Mouse (Mus musculus): ENCODE measurements around the gene Olfr148. TPM values are rescaled to one million over a fixed set of nuclear protein-coding genes. Genes with fewer than 3 reads are reported as not detected.
A peak's percentile ranks its signal among the peaks of the same experiment; 100 is the strongest.

The Olfr148 gene
- polyA plus RNA-seq, 1 experiment from 2014 or later = not detected

GRCm38 (mm10) chr9:39633913-39634594 lies 23.6 kb downstream of the Olfr148 start:
- Histone ChIP-seq H3K27ac (peak overlapping the region; percentile 82), H3K4me3 (no peak overlapping the region), H3K4me2 (no peak overlapping the region), H3K4me1 (peaks cover 5% of the 10 kb centered on the region; the same call in 1 of the 2 replicates), H3K27me3 (replicated peaks) (no peaks in the 10 kb centered on the region), H3K9ac (no peak overlapping the region), H3K36me3 (replicated peaks) (no peaks in the 10 kb centered on the region), H3K9me3 (no peaks in the 10 kb centered on the region)
- WGBS = 26% methylated on average over 4 of the region's 4 CpGs
- ATAC-seq (replicated peaks) = peak; percentile 95

GRCm38 (mm10) chr9:39644785-39645184 lies 34.3 kb downstream of the Olfr148 start, which contains the start of gene Olfr961:
Olfr961 (plus strand) TSS chr9:39645085.
- ATAC-seq (replicated peaks) = no peak
- Histone ChIP-seq H3K27ac (no peak within 1 kb of the TSS), H3K27me3 (replicated peaks) (no peaks in the 10 kb centered on the region), H3K4me3 (no peak within 1 kb of the TSS), H3K4me2 (no peak within 1 kb of the TSS), H3K9me3 (no peaks in the 10 kb centered on the region), H3K36me3 (replicated peaks) (no peaks in the 10 kb centered on the region), H3K9ac (no peak within 1 kb of the TSS), H3K4me1 (no peaks in the 10 kb centered on the region)

- H3K9ac ChIP-seq = no peak overlapping the region
- 93% methylated on average over 4 of the region's 4 CpGs for WGBS
- no peak overlapping the region for H3K4me2 ChIP-seq
- no peak overlapping the region for H3K27ac ChIP-seq
- no peaks in the 10 kb centered on the region for H3K27me3 ChIP-seq (replicated peaks)
- no peaks in the 10 kb centered on the region for H3K36me3 ChIP-seq (replicated peaks)
- H3K9me3 ChIP-seq = no peaks in the 10 kb centered on the region
- no peaks in the 10 kb centered on the region for H3K4me1 ChIP-seq
- ATAC-seq (replicated peaks) = no peak
- H3K4me3 ChIP-seq = no peak overlapping the region
These were observed 36.9 kb downstream of the Olfr148 start for GRCm38 (mm10) chr9:39647382-39647781.

- Histone ChIP-seq H3K4me1 (peaks cover 7% of the 10 kb centered on the region), H3K27ac (peak overlapping the region; percentile 60), H3K4me2 (no peak overlapping the region), H3K36me3 (replicated peaks) (no peaks in the 10 kb centered on the region), H3K27me3 (replicated peaks) (no peaks in the 10 kb centered on the region), H3K4me3 (no peak overlapping the region), H3K9ac (no peak overlapping the region), H3K9me3 (no peaks in the 10 kb centered on the region)
- 46% methylated on average over 6 of the region's 6 CpGs for WGBS
- ATAC-seq (replicated peaks) = peak; percentile 91
These were observed 44.4 kb downstream of the Olfr148 start for GRCm38 (mm10) chr9:39654756-39655396.

Other genes starting within 250 kb of the Olfr148 start
- not detected in 2 replicates for gene Olfr951, start 223.2 kb upstream of the Olfr148 start, polyA plus RNA-seq (2015; fragmentation: Nextera tagmentation; extraction: Ambion mirVana)
- not detected in 2 replicates for gene Olfr952, start 183.5 kb upstream of the Olfr148 start, polyA plus RNA-seq (2015; fragmentation: Nextera tagmentation; extraction: Ambion mirVana)
- not detected in 2 replicates for gene Olfr954, start 154.0 kb upstream of the Olfr148 start, polyA plus RNA-seq (2015; fragmentation: Nextera tagmentation; extraction: Ambion mirVana)
- gene Olfr955, start 138.7 kb upstream of the Olfr148 start, polyA plus RNA-seq (2015; fragmentation: Nextera tagmentation; extraction: Ambion mirVana) = not detected in 2 replicates
- not detected in 2 replicates for gene Olfr44, start 116.7 kb upstream of the Olfr148 start, polyA plus RNA-seq (2015; fragmentation: Nextera tagmentation; extraction: Ambion mirVana)
- gene Olfr957, start 94.8 kb upstream of the Olfr148 start, polyA plus RNA-seq (2015; fragmentation: Nextera tagmentation; extraction: Ambion mirVana) = not detected in 2 replicates
- gene Olfr958, start 56.6 kb upstream of the Olfr148 start, polyA plus RNA-seq (2015; fragmentation: Nextera tagmentation; extraction: Ambion mirVana) = not detected in 2 replicates
- not detected in 2 replicates for gene Olfr959, start 35.1 kb upstream of the Olfr148 start, polyA plus RNA-seq (2015; fragmentation: Nextera tagmentation; extraction: Ambion mirVana)
- gene AW551984, start 6.3 kb upstream of the Olfr148 start, polyA plus RNA-seq (2015; fragmentation: Nextera tagmentation; extraction: Ambion mirVana) = 172 and 184 TPM in 2 replicates
- not detected in 2 replicates for gene Olfr960, start 10.7 kb downstream of the Olfr148 start, polyA plus RNA-seq (2015; fragmentation: Nextera tagmentation; extraction: Ambion mirVana)
- gene Olfr961, start 34.4 kb downstream of the Olfr148 start, polyA plus RNA-seq (2015; fragmentation: Nextera tagmentation; extraction: Ambion mirVana) = not detected in 2 replicates
- not detected in 2 replicates for gene Olfr963, start 56.5 kb downstream of the Olfr148 start, polyA plus RNA-seq (2015; fragmentation: Nextera tagmentation; extraction: Ambion mirVana)
- not detected in 2 replicates for gene Olfr149, start 96.5 kb downstream of the Olfr148 start, polyA plus RNA-seq (2015; fragmentation: Nextera tagmentation; extraction: Ambion mirVana)
- not detected in 2 replicates for gene Olfr965, start 100.7 kb downstream of the Olfr148 start, polyA plus RNA-seq (2015; fragmentation: Nextera tagmentation; extraction: Ambion mirVana)
- not detected in 2 replicates for gene Olfr150, start 120.3 kb downstream of the Olfr148 start, polyA plus RNA-seq (2015; fragmentation: Nextera tagmentation; extraction: Ambion mirVana)
- gene Olfr967, start 135.6 kb downstream of the Olfr148 start, polyA plus RNA-seq (2015; fragmentation: Nextera tagmentation; extraction: Ambion mirVana) = not detected in 2 replicates
- not detected in 2 replicates for gene Olfr968, start 172.6 kb downstream of the Olfr148 start, polyA plus RNA-seq (2015; fragmentation: Nextera tagmentation; extraction: Ambion mirVana)
- gene Olfr969, start 180.3 kb downstream of the Olfr148 start, polyA plus RNA-seq (2015; fragmentation: Nextera tagmentation; extraction: Ambion mirVana) = not detected in 2 replicates
- not detected in 2 replicates for gene Olfr970, start 198.2 kb downstream of the Olfr148 start, polyA plus RNA-seq (2015; fragmentation: Nextera tagmentation; extraction: Ambion mirVana)
- gene Olfr971, start 226.2 kb downstream of the Olfr148 start, polyA plus RNA-seq (2015; fragmentation: Nextera tagmentation; extraction: Ambion mirVana) = not detected in 2 replicates

All from midbrain, embryonic 15.5 days (tissue).